Mouse (Mus musculus) heart, embryonic 12.5 days (tissue): ENCODE results near the gene Klk8. TPM values are rescaled to one million over a fixed set of nuclear protein-coding genes. Genes with fewer than 3 reads are reported as not detected.
A peak's percentile ranks its signal among the peaks of the same experiment; 100 is the strongest.

Source experiments
- ATAC-seq: fragments of 200-750 bp; cut with Nextera tagmentation; 2 replicates; pipeline ENCODE4 v1.8.0; 2017; ENCODE audit warnings: moderate TSS enrichment, moderate library complexity; ENCODE audit not compliant: insufficient number of reproducible peaks, low FRiP score
- H3K27ac ChIP-seq: fragments of 300-500 bp; sonication (generic); 2 replicates; pipeline ENCODE4 v1.5.1; 2016; ENCODE audit warnings: mild to moderate bottlenecking, moderate library complexity; ENCODE audit not compliant: poor library complexity, severe bottlenecking
- H3K27me3 ChIP-seq: fragments of 300-500 bp; sonication (generic); replicated peaks from 2 replicates; pipeline ENCODE4 v1.6.1; 2016; ENCODE audit warnings: mild to moderate bottlenecking, moderate library complexity
- H3K36me3 ChIP-seq: fragments of 300-500 bp; sonication (generic); 2 replicates; pipeline ENCODE4 v1.6.1; 2016; ENCODE audit warnings: mild to moderate bottlenecking, moderate library complexity
- H3K4me1 ChIP-seq: fragments of 300-500 bp; sonication (generic); replicated peaks from 2 replicates; pipeline ENCODE4 v1.6.1; 2016; ENCODE audit warnings: mild to moderate bottlenecking
- H3K4me2 ChIP-seq: fragments of 300-500 bp; sonication (generic); 2 replicates; pipeline ENCODE4 v1.6.1; 2016; ENCODE audit warnings: mild to moderate bottlenecking, moderate library complexity
- H3K4me3 ChIP-seq: fragments of 300-500 bp; sonication (generic); 2 replicates; pipeline ENCODE4 v1.5.1; 2016; ENCODE audit warnings: mild to moderate bottlenecking
- H3K9ac ChIP-seq: fragments of 300-500 bp; sonication (generic); 2 replicates; pipeline ENCODE4 v1.6.1; 2016; ENCODE audit warnings: mild to moderate bottlenecking, moderate library complexity
- H3K9me3 ChIP-seq: fragments of 300-500 bp; sonication (generic); replicated peaks from 2 replicates; pipeline ENCODE4 v1.6.1; 2016; ENCODE audit warnings: mild to moderate bottlenecking, moderate library complexity
- WGBS: fragments of 180-500 bp; shearing (Covaris S2); methylation state at CpG from one replicate; pipeline ENCODE4 v1.1.7; 2016; 5-methylcytosine and 5-hydroxymethylcytosine counted together
- polyA plus RNA-seq: library from polyadenylated mRNA; unstranded; fragments of >200 nt; fragmentation: Nextera tagmentation; extraction: Ambion mirVana; gene quantifications from 2 replicates; pipeline ENCODE4 v1.2.1, GENCODE M21; 2016

Klk8 gene
- polyA plus RNA-seq, result 24.4 and 25.0 TPM in 2 replicates

- Histone ChIP-seq H3K9me3 (no peaks in the 10 kb centered on the region), H3K4me3 (peak within 1 kb of the TSS; percentile 64), H3K27ac (no peak within 1 kb of the TSS), H3K9ac (peak within 1 kb of the TSS; percentile 54; the same call in 1 of the 2 replicates), H3K27me3 (peaks cover 55% of the 10 kb centered on the region), H3K36me3 (no peaks in the 10 kb centered on the region), H3K4me2 (peak within 1 kb of the TSS; percentile 89), H3K4me1 (peaks cover 17% of the 10 kb centered on the region)
- WGBS, result under 1% methylated on average over 28 of the region's 28 CpGs
- ATAC-seq, result no peak; the same call in 1 of the 2 replicates
Observed at GRCm38 (mm10) chr7:43797333-43797769, at the start of gene Klk8. Klk8 (plus strand) TSS chr7:43797577.

- Histone ChIP-seq H3K9me3 (no peaks in the 10 kb centered on the region; the same call in 1 of the 2 replicates), H3K27me3 (no peaks in the 10 kb centered on the region), H3K4me1 (no peaks in the 10 kb centered on the region), H3K4me3 (no peak overlapping the region), H3K27ac (no peak overlapping the region), H3K36me3 (no peaks in the 10 kb centered on the region), H3K9ac (no peak overlapping the region), H3K4me2 (no peak overlapping the region)
- no peak for ATAC-seq
- 39% methylated on average over 1 of the region's 1 CpGs for WGBS
Observed at GRCm38 (mm10) chr7:43747788-43748187, 49.6 kb upstream of the Klk8 start.

DNA sequence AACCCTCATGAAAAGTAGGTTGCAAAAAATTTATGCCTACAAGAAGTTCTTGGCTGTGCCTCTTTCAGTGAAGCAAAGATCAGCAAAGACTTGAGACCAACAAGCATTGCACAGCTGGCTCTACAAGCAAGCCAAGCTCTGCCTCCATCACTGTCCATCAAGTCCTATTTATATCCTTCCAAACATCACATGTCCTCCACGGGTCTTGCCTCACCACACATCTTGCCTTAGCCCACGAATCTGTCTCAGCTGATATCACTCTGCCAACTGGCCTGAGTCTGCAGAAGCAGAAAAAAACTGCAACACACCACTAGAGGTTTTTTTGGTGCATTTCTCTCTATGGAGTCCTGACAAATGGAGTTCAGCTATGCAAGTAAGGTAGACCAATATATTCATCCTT is 44.6 kb upstream of the Klk8 start:
- H3K9ac ChIP-seq, result no peak overlapping the region
- H3K4me3 ChIP-seq, result no peak overlapping the region
- no peak for ATAC-seq
- no peaks in the 10 kb centered on the region for H3K4me1 ChIP-seq
- H3K27ac ChIP-seq, result no peak overlapping the region
- H3K27me3 ChIP-seq, result no peaks in the 10 kb centered on the region
- no peaks in the 10 kb centered on the region; the same call in 1 of the 2 replicates for H3K9me3 ChIP-seq
- no peak overlapping the region for H3K4me2 ChIP-seq
- WGBS, result 50% methylated on average over 2 of the region's 2 CpGs
- H3K36me3 ChIP-seq, result no peaks in the 10 kb centered on the region

DNA sequence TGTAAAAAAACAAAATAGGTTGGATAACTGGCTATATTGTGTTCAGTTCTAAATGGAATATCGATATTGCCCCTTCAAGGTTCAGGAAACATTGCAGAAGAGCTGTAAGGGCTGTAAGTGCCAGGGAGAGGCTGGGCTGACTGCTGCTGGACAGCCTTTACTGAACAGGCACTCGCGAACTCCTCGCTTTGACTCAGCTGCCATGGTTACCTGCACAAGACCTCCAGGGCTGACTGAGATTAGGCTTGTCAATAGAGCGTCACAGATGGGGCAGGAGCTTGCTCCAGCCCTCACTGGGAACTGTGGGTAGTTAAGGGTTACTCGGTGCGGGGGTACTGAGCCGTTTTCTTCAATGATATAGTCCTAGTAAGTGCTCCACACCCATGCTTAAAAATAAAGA is 30.9 kb upstream of the Klk8 start:
- Histone ChIP-seq H3K4me2 (no peak overlapping the region), H3K36me3 (no peaks in the 10 kb centered on the region), H3K9ac (no peak overlapping the region), H3K4me1 (no peaks in the 10 kb centered on the region), H3K9me3 (no peaks in the 10 kb centered on the region), H3K27ac (no peak overlapping the region), H3K4me3 (no peak overlapping the region), H3K27me3 (no peaks in the 10 kb centered on the region)
- no peak for ATAC-seq
- 44% methylated on average over 8 of the region's 8 CpGs for WGBS

GRCm38 (mm10) chr7:43768597-43768996 is 28.8 kb upstream of the Klk8 start, which contains the start of gene Klk12:
Klk12 (plus strand) TSS chr7:43768897.
- Histone ChIP-seq H3K9me3 (no peaks in the 10 kb centered on the region), H3K27ac (no peak within 1 kb of the TSS), H3K4me2 (no peak within 1 kb of the TSS), H3K4me1 (no peaks in the 10 kb centered on the region), H3K4me3 (no peak within 1 kb of the TSS), H3K36me3 (no peaks in the 10 kb centered on the region), H3K27me3 (no peaks in the 10 kb centered on the region), H3K9ac (no peak within 1 kb of the TSS)
- ATAC-seq, result no peak
- 70% methylated on average over 4 of the region's 4 CpGs for WGBS

GRCm38 (mm10) chr7:43769636-43770035 is 27.7 kb upstream of the Klk8 start:
- 88% methylated on average over 8 of the region's 8 CpGs for WGBS

DNA sequence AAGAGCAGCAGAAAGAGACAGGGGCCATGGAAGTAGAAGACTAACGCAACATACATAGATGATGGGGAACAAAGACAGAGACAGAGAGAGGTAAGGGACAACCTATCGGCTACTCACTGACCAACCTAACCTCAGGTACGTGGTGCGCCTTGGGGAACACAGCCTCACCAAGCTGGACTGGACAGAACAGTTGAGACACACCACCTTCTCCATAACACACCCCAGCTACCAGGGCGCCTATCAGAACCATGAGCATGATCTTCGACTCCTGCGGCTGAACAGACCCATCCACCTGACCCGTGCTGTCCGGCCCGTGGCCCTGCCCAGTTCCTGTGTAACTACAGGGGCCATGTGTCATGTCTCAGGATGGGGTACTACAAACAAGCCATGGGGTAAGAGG is 26.7 kb upstream of the Klk8 start:
- ATAC-seq, result peak; percentile 27; the same call in 1 of the 2 replicates
- WGBS, result 91% methylated on average over 10 of the region's 10 CpGs
- Histone ChIP-seq H3K36me3 (no peaks in the 10 kb centered on the region), H3K27me3 (no peaks in the 10 kb centered on the region), H3K9me3 (no peaks in the 10 kb centered on the region), H3K9ac (no peak overlapping the region), H3K27ac (no peak overlapping the region), H3K4me3 (no peak overlapping the region), H3K4me2 (no peak overlapping the region), H3K4me1 (no peaks in the 10 kb centered on the region)

More at GRCm38 (mm10) chr7:43769636-43770035, 27.7 kb upstream of the Klk8 start:
- Histone ChIP-seq H3K36me3 (no peaks in the 10 kb centered on the region), H3K27me3 (no peaks in the 10 kb centered on the region), H3K9me3 (no peaks in the 10 kb centered on the region), H3K4me1 (no peaks in the 10 kb centered on the region), H3K4me3 (no peak overlapping the region), H3K4me2 (no peak overlapping the region), H3K27ac (no peak overlapping the region), H3K9ac (no peak overlapping the region)
- ATAC-seq, result no peak

- H3K27ac ChIP-seq, result no peak overlapping the region
- ATAC-seq, result no peak
- no peak overlapping the region for H3K9ac ChIP-seq
- no peaks in the 10 kb centered on the region for H3K36me3 ChIP-seq
- H3K4me3 ChIP-seq, result no peak overlapping the region
- H3K4me1 ChIP-seq, result no peaks in the 10 kb centered on the region
- no peak overlapping the region for H3K4me2 ChIP-seq
- WGBS, result 79% methylated on average over 6 of the region's 6 CpGs
- no peaks in the 10 kb centered on the region for H3K9me3 ChIP-seq
- H3K27me3 ChIP-seq, result no peaks in the 10 kb centered on the region
Observed at GRCm38 (mm10) chr7:43771916-43772315, 25.5 kb upstream of the Klk8 start.

DNA sequence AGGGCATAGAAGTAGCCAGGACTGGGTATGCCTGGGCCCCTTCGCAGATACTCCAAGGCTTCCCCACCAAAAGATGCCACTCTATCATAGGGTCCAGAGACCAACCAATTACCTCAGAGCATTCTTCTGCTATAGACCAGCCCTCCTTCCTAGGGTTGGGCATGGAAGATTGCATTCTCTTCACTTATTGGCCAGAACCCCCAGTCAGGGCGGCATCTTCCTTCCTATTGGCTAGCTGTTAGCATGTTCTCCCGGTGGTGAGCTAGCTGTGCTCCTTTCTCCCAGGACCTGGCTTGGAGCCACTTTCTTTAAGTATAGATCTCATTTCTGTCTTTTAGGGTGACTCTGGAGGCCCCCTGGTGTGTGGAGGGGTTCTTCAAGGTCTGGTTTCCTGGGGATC is 24.5 kb upstream of the Klk8 start:
- no peaks in the 10 kb centered on the region for H3K36me3 ChIP-seq
- no peak overlapping the region for H3K27ac ChIP-seq
- no peak overlapping the region for H3K9ac ChIP-seq
- no peak overlapping the region for H3K4me2 ChIP-seq
- H3K9me3 ChIP-seq, result no peaks in the 10 kb centered on the region
- no peaks in the 10 kb centered on the region for H3K4me1 ChIP-seq
- no peaks in the 10 kb centered on the region for H3K27me3 ChIP-seq
- 69% methylated on average over 3 of the region's 3 CpGs for WGBS
- H3K4me3 ChIP-seq, result no peak overlapping the region
- ATAC-seq, result no peak

- Histone ChIP-seq H3K4me1 (no peaks in the 10 kb centered on the region), H3K4me2 (no peak within 1 kb of the TSS), H3K36me3 (no peaks in the 10 kb centered on the region), H3K9ac (no peak within 1 kb of the TSS), H3K9me3 (no peaks in the 10 kb centered on the region), H3K27me3 (no peaks in the 10 kb centered on the region), H3K27ac (no peak within 1 kb of the TSS), H3K4me3 (no peak within 1 kb of the TSS)
- ATAC-seq, result no peak
- 84% methylated on average over 5 of the region's 5 CpGs for WGBS
Observed at GRCm38 (mm10) chr7:43774364-43774763, 23.0 kb upstream of the Klk8 start, which contains the start of gene Klk11. Klk11 (plus strand) TSS chr7:43774604.

GRCm38 (mm10) chr7:43774802-43775201 is 22.6 kb upstream of the Klk8 start:
- H3K9ac ChIP-seq, result no peak overlapping the region
- no peaks in the 10 kb centered on the region for H3K4me1 ChIP-seq
- no peak overlapping the region for H3K27ac ChIP-seq
- 61% methylated on average over 6 of the region's 6 CpGs for WGBS
- H3K27me3 ChIP-seq, result no peaks in the 10 kb centered on the region
- H3K9me3 ChIP-seq, result no peaks in the 10 kb centered on the region
- H3K36me3 ChIP-seq, result no peaks in the 10 kb centered on the region
- no peak for ATAC-seq
- no peak overlapping the region for H3K4me2 ChIP-seq
- H3K4me3 ChIP-seq, result no peak overlapping the region
